Mouse (Mus musculus) olfactory bulb, adult 2 months (tissue): ENCODE data around the gene Hsf2bp.

Experiments
- CTCF ChIP-seq: fragments of 200-500 bp; IDR thresholded peaks from 2 replicates; pipeline ENCODE4 v1.5.1; 2012; ENCODE audit warnings: low read depth, mild to moderate bottlenecking, low read length, moderate library complexity; ENCODE audit not compliant: insufficient read depth
- POLR2A ChIP-seq: fragments of 200-500 bp; IDR thresholded peaks from 2 replicates; pipeline ENCODE4 v1.6.1; 2012; ENCODE audit warnings: mild to moderate bottlenecking, low read depth, low read length, moderate library complexity; ENCODE audit not compliant: insufficient read depth

GRCm38 (mm10) chr17:32011694-32012093 lies 24.5 kb downstream of the Hsf2bp start:
- no peak for TF ChIP-seq CTCF
- no peak for TF ChIP-seq POLR2A
